Mouse (Mus musculus) stomach, embryonic 16.5 days (tissue): ENCODE measurements around the gene Smad1. TPM values are rescaled to one million over a fixed set of nuclear protein-coding genes. Genes with fewer than 3 reads are reported as not detected.

Experiments used
- ATAC-seq: fragments of 200-750 bp; cut with Nextera tagmentation; 2 replicates; pipeline ENCODE4 v1.8.0; 2017; ENCODE audit warnings: moderate number of reproducible peaks, moderate TSS enrichment; ENCODE audit not compliant: insufficient read depth, low FRiP score
- H3K27ac ChIP-seq: fragments of 300-500 bp; sonication (generic); 2 replicates; pipeline ENCODE4 v1.5.1; 2014; ENCODE audit warnings: low read length
- H3K27me3 ChIP-seq: fragments of 300-500 bp; sonication (generic); 2 replicates; pipeline ENCODE4 v1.6.1; 2014; ENCODE audit warnings: low read length, control low read depth, mixed read lengths; ENCODE audit not compliant: control insufficient read depth, insufficient read depth
- H3K36me3 ChIP-seq: fragments of 300-500 bp; sonication (generic); 2 replicates; pipeline ENCODE4 v1.6.1; 2014; ENCODE audit warnings: low read length; ENCODE audit not compliant: control insufficient read depth, insufficient read depth
- H3K4me1 ChIP-seq: fragments of 300-500 bp; sonication (generic); 2 replicates; pipeline ENCODE4 v1.6.1; 2014; ENCODE audit warnings: low read length, control low read depth, mixed read lengths; ENCODE audit not compliant: control insufficient read depth, insufficient read depth
- H3K4me2 ChIP-seq: fragments of 300-500 bp; sonication (generic); 2 replicates; pipeline ENCODE4 v1.6.1; 2014; ENCODE audit warnings: low read depth, low read length, mixed read lengths
- H3K4me3 ChIP-seq: fragments of 300-500 bp; sonication (generic); replicated peaks from 2 replicates; pipeline ENCODE4 v1.5.1; 2014; ENCODE audit warnings: mild to moderate bottlenecking, low read length
- H3K9ac ChIP-seq: fragments of 300-500 bp; sonication (generic); 2 replicates; pipeline ENCODE4 v1.6.1; 2014; ENCODE audit warnings: low read length
- H3K9me3 ChIP-seq: fragments of 300-500 bp; sonication (generic); replicated peaks from 2 replicates; pipeline ENCODE4 v1.6.1; 2016; ENCODE audit warnings: low read length, control low read depth; ENCODE audit not compliant: control insufficient read depth
- WGBS: fragments of 180-500 bp; shearing (Covaris S2); extraction: QIAGEN DNeasy Blood & Tissue Kit; methylation state at CpG from one replicate; pipeline ENCODE4 v1.1.7; 2014; 5-methylcytosine and 5-hydroxymethylcytosine counted together
- polyA plus RNA-seq: library from polyadenylated mRNA; unstranded; fragments of >200 nt; fragmentation: Nextera tagmentation; extraction: Ambion mirVana; gene quantifications from 2 replicates; pipeline ENCODE4 v1.2.1, GENCODE M21; 2015

Gene Smad1
- polyA plus RNA-seq, 1 experiment from 2014 or later: 37.4 TPM

- H3K4me3 ChIP-seq: no peak overlapping the region
- no peak overlapping the region for H3K4me2 ChIP-seq
- no peak for ATAC-seq
- 0 out of 2 replicates have a peak overlapping the region, but pooled peaks have one; percentile 15 for H3K9ac ChIP-seq
- H3K27me3 ChIP-seq: no peaks in the 10 kb centered on the region
- H3K9me3 ChIP-seq: no peaks in the 10 kb centered on the region
- H3K4me1 ChIP-seq: peaks cover 41% of the 10 kb centered on the region
- H3K36me3 ChIP-seq: no peaks in the 10 kb centered on the region; the same call in 1 of the 2 replicates
- WGBS: 49% methylated on average over 13 of the region's 13 CpGs
- peak overlapping the region; percentile 63 for H3K27ac ChIP-seq
These were observed 24.1 kb downstream of the Smad1 start for GRCm38 (mm10) chr8:79375074-79375774.

GRCm38 (mm10) chr8:79374410-79374809 is 24.9 kb downstream of the Smad1 start:
- ATAC-seq: no peak
- Histone ChIP-seq H3K36me3 (no peaks in the 10 kb centered on the region; the same call in 1 of the 2 replicates), H3K9ac (no peak overlapping the region), H3K27me3 (no peaks in the 10 kb centered on the region), H3K27ac (peak overlapping the region; percentile 63; the same call in 1 of the 2 replicates), H3K4me2 (no peak overlapping the region), H3K4me3 (no peak overlapping the region), H3K4me1 (peaks cover 49% of the 10 kb centered on the region), H3K9me3 (no peaks in the 10 kb centered on the region)
- 42% methylated on average over 5 of the region's 5 CpGs for WGBS

- Histone ChIP-seq H3K36me3 (no peaks in the 10 kb centered on the region; the same call in 1 of the 2 replicates), H3K27me3 (no peaks in the 10 kb centered on the region), H3K9me3 (no peaks in the 10 kb centered on the region), H3K27ac (no peak overlapping the region), H3K4me1 (peaks cover 51% of the 10 kb centered on the region), H3K4me3 (no peak overlapping the region), H3K4me2 (no peak overlapping the region), H3K9ac (no peak overlapping the region)
- no peak for ATAC-seq
- 78% methylated on average over 6 of the region's 6 CpGs for WGBS
These were observed 25.8 kb downstream of the Smad1 start for GRCm38 (mm10) chr8:79373563-79373962.

- Histone ChIP-seq H3K9me3 (no peaks in the 10 kb centered on the region), H3K4me2 (peak overlapping the region; percentile 9; the same call in 1 of the 2 replicates), H3K27ac (peak overlapping the region; percentile 44; the same call in 1 of the 2 replicates), H3K9ac (no peak overlapping the region), H3K27me3 (no peaks in the 10 kb centered on the region), H3K4me1 (peaks cover 51% of the 10 kb centered on the region), H3K4me3 (no peak overlapping the region), H3K36me3 (no peaks in the 10 kb centered on the region; the same call in 1 of the 2 replicates)
- no peak for ATAC-seq
- 69% methylated on average over 8 of the region's 8 CpGs for WGBS
These were observed 26.4 kb downstream of the Smad1 start for GRCm38 (mm10) chr8:79372960-79373359.

- Histone ChIP-seq H3K9ac (no peak overlapping the region), H3K4me3 (no peak overlapping the region), H3K27ac (peak overlapping the region; percentile 68; the same call in 1 of the 2 replicates), H3K9me3 (no peaks in the 10 kb centered on the region), H3K4me2 (peak overlapping the region; percentile 9), H3K27me3 (no peaks in the 10 kb centered on the region), H3K36me3 (no peaks in the 10 kb centered on the region; the same call in 1 of the 2 replicates), H3K4me1 (peaks cover 53% of the 10 kb centered on the region)
- peak; percentile 77 for ATAC-seq
- 48% methylated on average over 9 of the region's 9 CpGs for whole genome bisulfite sequencing
These were observed 26.8 kb downstream of the Smad1 start for GRCm38 (mm10) chr8:79372521-79372920.

GRCm38 (mm10) chr8:79372084-79372483 is 27.2 kb downstream of the Smad1 start:
- Histone ChIP-seq H3K4me2 (peak overlapping the region; percentile 9), H3K27me3 (no peaks in the 10 kb centered on the region), H3K9ac (no peak overlapping the region), H3K27ac (peak overlapping the region; percentile 68; the same call in 1 of the 2 replicates), H3K4me1 (peaks cover 53% of the 10 kb centered on the region), H3K9me3 (no peaks in the 10 kb centered on the region), H3K36me3 (no peaks in the 10 kb centered on the region; the same call in 1 of the 2 replicates), H3K4me3 (no peak overlapping the region; the same call in 1 of the 2 replicates)
- WGBS: 63% methylated on average over 9 of the region's 9 CpGs
- ATAC-seq: no peak; the same call in 1 of the 2 replicates

GRCm38 (mm10) chr8:79370646-79371290 is 28.6 kb downstream of the Smad1 start:
- Histone ChIP-seq H3K36me3 (no peaks in the 10 kb centered on the region; the same call in 1 of the 2 replicates), H3K9ac (peak overlapping the region; percentile 14; the same call in 1 of the 2 replicates), H3K9me3 (no peaks in the 10 kb centered on the region), H3K27ac (no peak overlapping the region; the same call in 1 of the 2 replicates), H3K4me2 (peak overlapping the region; percentile 8; the same call in 1 of the 2 replicates), H3K4me1 (peaks cover 53% of the 10 kb centered on the region), H3K4me3 (no peak overlapping the region), H3K27me3 (no peaks in the 10 kb centered on the region)
- whole genome bisulfite sequencing: 81% methylated on average over 12 of the region's 12 CpGs
- no peak for ATAC-seq

GRCm38 (mm10) chr8:79369163-79369562 is 30.2 kb downstream of the Smad1 start:
- Histone ChIP-seq H3K4me1 (peaks cover 41% of the 10 kb centered on the region), H3K36me3 (peaks cover 6% of the 10 kb centered on the region; the same call in 1 of the 2 replicates), H3K27ac (peak overlapping the region; percentile 48), H3K27me3 (no peaks in the 10 kb centered on the region), H3K9ac (no peak overlapping the region), H3K4me3 (no peak overlapping the region), H3K4me2 (no peak overlapping the region), H3K9me3 (no peaks in the 10 kb centered on the region)
- 78% methylated on average over 6 of the region's 6 CpGs for WGBS
- no peak for ATAC-seq

GRCm38 (mm10) chr8:79367959-79368358 is 31.4 kb downstream of the Smad1 start:
- Histone ChIP-seq H3K4me2 (no peak overlapping the region), H3K36me3 (peaks cover 6% of the 10 kb centered on the region; the same call in 1 of the 2 replicates), H3K9ac (no peak overlapping the region), H3K9me3 (no peaks in the 10 kb centered on the region), H3K4me1 (peaks cover 42% of the 10 kb centered on the region), H3K27me3 (no peaks in the 10 kb centered on the region), H3K4me3 (no peak overlapping the region), H3K27ac (peak overlapping the region; percentile 48)
- no peak for ATAC-seq
- 70% methylated on average over 4 of the region's 4 CpGs for WGBS
